Mouse (Mus musculus) forebrain, embryonic 10.5 days (tissue): ENCODE results near the gene Fam19a5. TPM values are rescaled to one million over a fixed set of nuclear protein-coding genes. Genes with fewer than 3 reads are reported as not detected.

Experiments used
- DNase-seq: peaks from one replicate; pipeline ENCODE4 v3.0.0-alpha.2; 2017; ENCODE audit warnings: low spot score; ENCODE audit errors: extremely low spot score
- H3K27ac ChIP-seq: fragments of 300-500 bp; sonication (generic); 2 replicates; pipeline ENCODE4 v1.5.1; 2016; ENCODE audit warnings: mild to moderate bottlenecking
- H3K27me3 ChIP-seq: fragments of 300-500 bp; sonication (generic); 2 replicates; pipeline ENCODE4 v1.6.1; 2016; ENCODE audit warnings: mild to moderate bottlenecking; ENCODE audit not compliant: poor library complexity, severe bottlenecking
- H3K36me3 ChIP-seq: fragments of 300-500 bp; sonication (generic); replicated peaks from 2 replicates; pipeline ENCODE4 v1.6.1; 2016; ENCODE audit warnings: mild to moderate bottlenecking, moderate library complexity
- H3K4me1 ChIP-seq: fragments of 300-500 bp; sonication (generic); 2 replicates; pipeline ENCODE4 v1.6.1; 2016
- H3K4me3 ChIP-seq: fragments of 300-500 bp; sonication (generic); 2 replicates; pipeline ENCODE4 v1.5.1; 2016; ENCODE audit warnings: mild to moderate bottlenecking, moderate library complexity
- H3K9me3 ChIP-seq: fragments of 300-500 bp; sonication (generic); 2 replicates; pipeline ENCODE4 v1.6.1; 2016; ENCODE audit warnings: mild to moderate bottlenecking, moderate library complexity
- WGBS: fragments of 180-500 bp; shearing (Covaris S2); methylation state at CpG from one replicate; pipeline ENCODE4 v1.1.7; 2016; 5-methylcytosine and 5-hydroxymethylcytosine counted together
- microRNA-seq: library from miRNA; unstranded; fragments of <30 nt; microRNA quantifications from one replicate; pipeline ENCODE4, GENCODE M21; 2017
- polyA plus RNA-seq: library from polyadenylated mRNA; unstranded; fragments of >200 nt; fragmentation: Nextera tagmentation; extraction: Ambion mirVana; gene quantifications from 2 replicates; pipeline ENCODE4 v1.2.1, GENCODE M21; 2016

Fam19a5 gene
- polyA plus RNA-seq, 1 experiment from 2014 or later, result 5.3 TPM

- H3K9me3 ChIP-seq, result no peaks in the 10 kb centered on the region
- no peak for DNase-seq
- H3K27me3 ChIP-seq, result no peaks in the 10 kb centered on the region
- H3K36me3 ChIP-seq, result peaks cover 27% of the 10 kb centered on the region
- H3K4me1 ChIP-seq, result peaks cover 4% of the 10 kb centered on the region; the same call in 1 of the 2 replicates
- 91% methylated on average over 5 of the region's 5 CpGs for WGBS
- no peak overlapping the region for H3K27ac ChIP-seq
- no peak overlapping the region for H3K4me3 ChIP-seq
Observed at GRCm38 (mm10) chr15:87723455-87723986, 179.4 kb downstream of the Fam19a5 start.

DNA sequence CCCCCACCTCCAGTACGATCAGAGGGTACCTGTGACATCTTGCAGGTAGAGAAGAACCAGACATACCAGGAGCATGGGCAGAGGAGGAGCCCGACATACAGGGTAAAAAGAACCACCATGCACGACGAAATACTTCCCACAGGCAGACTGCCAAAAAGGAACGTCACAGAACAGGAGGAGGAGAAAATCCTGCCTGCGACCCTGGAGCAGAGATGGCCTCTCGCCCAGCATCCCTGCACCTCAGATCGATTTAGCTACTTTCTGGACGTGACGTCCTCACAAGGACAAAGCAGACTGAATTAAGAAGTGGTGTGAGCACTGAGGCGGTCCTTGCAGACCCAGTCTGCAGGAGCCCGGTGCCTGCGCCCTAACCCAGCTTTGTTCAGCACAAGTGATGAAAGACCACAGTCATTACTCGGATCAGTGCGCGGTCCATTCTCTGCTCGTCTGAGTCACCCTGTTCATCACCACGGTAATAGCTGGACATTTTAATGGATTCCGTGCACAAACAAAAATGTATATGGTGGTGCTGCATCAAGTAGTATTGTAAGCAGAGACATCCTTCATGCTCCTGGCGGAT, 182.6 kb downstream of the Fam19a5 start:
- no peaks in the 10 kb centered on the region for H3K27me3 ChIP-seq
- peaks cover 11% of the 10 kb centered on the region for H3K36me3 ChIP-seq
- H3K4me1 ChIP-seq, result peaks cover 4% of the 10 kb centered on the region; the same call in 1 of the 2 replicates
- H3K4me3 ChIP-seq, result no peak overlapping the region
- no peak for DNase-seq
- H3K9me3 ChIP-seq, result no peaks in the 10 kb centered on the region
- 89% methylated on average over 20 of the region's 20 CpGs for WGBS
- no peak overlapping the region for H3K27ac ChIP-seq

- Histone ChIP-seq H3K4me1 (no peaks in the 10 kb centered on the region), H3K27me3 (no peaks in the 10 kb centered on the region), H3K9me3 (no peaks in the 10 kb centered on the region), H3K36me3 (peaks cover 12% of the 10 kb centered on the region), H3K4me3 (no peak overlapping the region), H3K27ac (no peak overlapping the region)
- DNase-seq, result no peak
- 94% methylated on average over 4 of the region's 4 CpGs for WGBS
Observed at GRCm38 (mm10) chr15:87736345-87736744, 192.2 kb downstream of the Fam19a5 start.

DNA sequence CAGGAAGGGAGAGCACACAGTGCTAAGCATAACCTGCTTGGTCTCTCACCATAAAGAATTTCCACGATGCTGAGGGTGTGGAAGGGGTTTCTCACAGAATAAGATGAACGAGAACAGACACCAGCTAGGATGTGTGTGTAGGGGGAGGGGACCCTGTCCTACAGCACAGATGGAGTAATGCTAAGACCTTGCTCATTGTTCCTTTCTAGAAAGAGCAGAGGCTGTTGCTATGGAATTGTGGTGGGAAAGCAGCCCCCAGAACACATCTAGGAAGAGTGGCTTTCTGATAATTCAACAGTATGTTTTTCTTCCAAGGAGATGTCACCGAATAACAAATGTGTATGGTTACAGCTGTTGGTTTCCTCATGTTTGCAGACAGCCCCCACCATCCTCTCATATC, 211.4 kb downstream of the Fam19a5 start:
- Histone ChIP-seq H3K4me3 (no peak overlapping the region), H3K4me1 (no peaks in the 10 kb centered on the region), H3K27me3 (no peaks in the 10 kb centered on the region), H3K27ac (no peak overlapping the region), H3K9me3 (no peaks in the 10 kb centered on the region), H3K36me3 (peaks cover 24% of the 10 kb centered on the region)
- no peak for DNase-seq
- WGBS, result 86% methylated on average over 3 of the region's 3 CpGs

- WGBS, result 92% methylated on average over 3 of the region's 3 CpGs
Observed at GRCm38 (mm10) chr15:87765876-87766275, 221.8 kb downstream of the Fam19a5 start.

DNA sequence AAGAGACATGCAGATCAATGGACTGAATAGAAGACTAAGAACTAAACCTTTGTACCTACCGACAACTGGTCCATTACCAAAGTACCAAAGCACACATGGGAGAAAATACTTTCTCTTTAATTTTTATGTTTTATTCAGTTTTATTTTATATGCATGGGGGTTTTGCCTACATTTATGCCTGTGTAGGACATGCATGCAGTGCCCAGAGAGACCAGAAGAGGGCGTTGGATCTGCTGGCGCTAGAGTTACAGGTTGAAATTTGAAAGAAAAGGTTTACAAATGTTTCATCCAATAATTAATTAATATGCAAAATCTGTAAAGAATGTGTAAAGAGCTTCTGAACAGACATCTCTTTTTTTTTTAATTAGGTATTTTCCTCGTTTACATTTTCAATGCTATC, 229.9 kb downstream of the Fam19a5 start:
- Histone ChIP-seq H3K27ac (no peak overlapping the region), H3K9me3 (peaks cover under 1% of the 10 kb centered on the region; the same call in 1 of the 2 replicates), H3K36me3 (no peaks in the 10 kb centered on the region), H3K4me3 (no peak overlapping the region), H3K27me3 (no peaks in the 10 kb centered on the region), H3K4me1 (no peaks in the 10 kb centered on the region)
- 57% methylated on average over 4 of the region's 4 CpGs for WGBS
- no peak for DNase-seq

More at GRCm38 (mm10) chr15:87765876-87766275, 221.8 kb downstream of the Fam19a5 start:
- Histone ChIP-seq H3K27me3 (no peaks in the 10 kb centered on the region), H3K4me3 (no peak overlapping the region), H3K36me3 (peaks cover 11% of the 10 kb centered on the region), H3K9me3 (peaks cover 11% of the 10 kb centered on the region; the same call in 1 of the 2 replicates), H3K27ac (no peak overlapping the region), H3K4me1 (no peaks in the 10 kb centered on the region)
- DNase-seq, result no peak

- no peak for DNase-seq
- H3K36me3 ChIP-seq, result no peaks in the 10 kb centered on the region
- H3K9me3 ChIP-seq, result no peaks in the 10 kb centered on the region
- no peak overlapping the region for H3K27ac ChIP-seq
- H3K4me3 ChIP-seq, result no peak overlapping the region
- peaks cover 5% of the 10 kb centered on the region for H3K4me1 ChIP-seq
- 93% methylated on average over 2 of the region's 2 CpGs for WGBS
- H3K27me3 ChIP-seq, result no peaks in the 10 kb centered on the region
Observed at GRCm38 (mm10) chr15:87783331-87783730, 239.2 kb downstream of the Fam19a5 start.

- Histone ChIP-seq H3K27me3 (no peaks in the 10 kb centered on the region), H3K9me3 (no peaks in the 10 kb centered on the region), H3K27ac (no peak overlapping the region), H3K4me1 (peaks cover 5% of the 10 kb centered on the region), H3K36me3 (no peaks in the 10 kb centered on the region), H3K4me3 (no peak overlapping the region)
- 87% methylated on average over 4 of the region's 4 CpGs for WGBS
- DNase-seq, result no peak
Observed at GRCm38 (mm10) chr15:87789671-87790070, 245.6 kb downstream of the Fam19a5 start.

DNA sequence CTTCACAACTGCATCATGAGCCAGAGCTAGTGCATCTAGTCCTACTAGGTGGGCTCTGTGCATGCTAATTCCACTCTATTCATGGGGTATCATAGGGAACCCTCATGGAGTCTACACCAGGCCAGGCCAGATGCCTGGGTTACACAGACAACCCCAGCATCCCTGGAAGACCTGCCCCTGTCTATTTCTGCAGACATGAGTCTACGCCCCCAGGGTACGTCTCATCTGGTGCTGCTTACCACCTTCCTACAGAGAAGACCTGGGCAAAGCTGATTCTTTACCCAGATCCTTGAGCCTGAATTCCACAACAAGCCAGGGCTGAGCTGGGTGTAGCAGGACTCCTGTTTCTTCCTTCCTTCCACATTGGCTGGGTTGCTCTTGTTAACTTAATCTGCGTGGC, 249.6 kb downstream of the Fam19a5 start:
- WGBS, result 94% methylated on average over 3 of the region's 3 CpGs
- no peak for DNase-seq
- no peaks in the 10 kb centered on the region for H3K27me3 ChIP-seq
- H3K4me1 ChIP-seq, result no peaks in the 10 kb centered on the region
- no peaks in the 10 kb centered on the region for H3K9me3 ChIP-seq
- H3K27ac ChIP-seq, result no peak overlapping the region
- H3K4me3 ChIP-seq, result no peak overlapping the region
- H3K36me3 ChIP-seq, result no peaks in the 10 kb centered on the region

GRCm38 (mm10) chr15:87796571-87796970, 252.5 kb downstream of the Fam19a5 start:
- Histone ChIP-seq H3K4me3 (no peak overlapping the region), H3K27ac (no peak overlapping the region), H3K36me3 (no peaks in the 10 kb centered on the region), H3K4me1 (no peaks in the 10 kb centered on the region), H3K27me3 (no peaks in the 10 kb centered on the region), H3K9me3 (no peaks in the 10 kb centered on the region)
- no peak for DNase-seq
- WGBS, result 74% methylated on average over 3 of the region's 3 CpGs

Small RNAs within 50 kb of the gene (microRNA-seq; reads per million reads assigned to microRNA genes)
- not detected for gene Mir6393
